Mouse (Mus musculus) monocyte, adult 2 months (primary cell): Measurements from ENCODE around the gene Zzz3.

Experiments
- DNase-seq, 2 experiments: peaks; one replicate each; pipeline ENCODE4 v3.0.0; 2022; ENCODE audit warnings: low spot score in 2 of 2, low read depth in 1 of 2

Gene Zzz3

GRCm38 (mm10) chr3:152465338-152465737 is 70.1 kb downstream of the Zzz3 start:
- DNase-seq, result no peak

DNA sequence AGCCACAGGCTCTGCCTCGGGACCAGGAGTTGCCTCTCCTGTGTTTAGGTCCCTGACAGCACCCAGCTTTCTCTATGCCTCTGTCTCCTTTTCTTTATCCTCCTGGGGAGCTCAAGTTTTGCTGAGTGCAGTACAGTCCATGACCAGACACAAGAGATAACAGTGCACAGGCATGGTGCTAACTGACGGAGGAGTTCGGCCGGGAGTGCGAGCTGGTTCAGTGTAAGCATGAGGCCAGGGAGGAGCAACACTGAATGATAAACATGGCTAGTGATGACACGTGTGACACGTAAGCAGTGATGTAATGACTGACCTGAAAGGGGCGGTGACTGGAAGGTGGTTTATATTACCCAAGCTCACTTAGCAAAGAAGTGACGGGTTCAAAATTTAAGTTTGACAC is 71.6 kb downstream of the Zzz3 start:
- no peak for DNase-seq

- no peak for DNase-seq
Observed at GRCm38 (mm10) chr3:152467312-152467711, 72.0 kb downstream of the Zzz3 start.

DNA sequence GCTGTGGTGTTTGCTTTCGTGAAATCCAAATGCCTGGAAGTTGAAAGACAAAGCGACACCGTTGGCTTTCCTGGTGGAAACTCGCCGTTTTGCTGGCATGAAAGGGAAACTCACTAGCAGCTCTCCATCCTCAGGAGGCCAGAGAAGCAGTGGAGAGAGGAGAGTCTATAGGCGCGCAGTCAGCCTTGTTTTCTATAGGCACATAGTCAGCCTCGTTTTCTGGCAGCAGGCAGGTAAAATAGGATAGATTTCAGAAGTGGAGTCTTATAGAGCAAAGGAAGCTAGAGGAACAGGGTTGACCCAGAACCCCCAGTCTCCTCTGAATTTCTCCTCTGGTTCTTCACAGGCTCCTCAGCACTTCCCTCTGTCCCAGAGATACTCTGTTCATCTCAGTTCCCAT is 72.8 kb downstream of the Zzz3 start:
- no peak for DNase-seq

DNA sequence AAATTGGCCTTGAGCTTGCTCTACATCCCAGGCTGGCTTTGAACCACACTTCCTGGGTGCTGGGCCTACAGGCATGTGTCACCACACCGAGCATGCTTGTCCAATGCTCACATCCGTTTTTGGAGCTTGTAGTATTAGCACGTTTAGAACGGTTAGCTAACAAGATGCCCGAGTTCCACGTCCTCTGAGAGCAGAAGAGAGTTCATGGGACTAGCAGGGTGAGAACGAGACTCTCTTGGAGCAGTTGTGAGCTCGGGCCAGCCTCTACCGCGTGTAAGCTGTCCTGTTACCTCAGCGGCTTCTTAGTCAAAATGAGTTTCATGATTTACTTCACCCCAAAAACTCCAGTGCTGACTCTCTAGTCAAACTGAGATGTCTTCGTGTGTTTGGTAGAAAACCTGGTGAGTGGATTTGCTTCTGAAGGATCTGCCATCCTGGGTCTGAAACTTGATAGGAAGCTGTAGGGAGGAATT is 73.3 kb downstream of the Zzz3 start:
- DNase-seq, result no peak

- no peak for DNase-seq
Observed at GRCm38 (mm10) chr3:152469423-152470200, 74.3 kb downstream of the Zzz3 start.

GRCm38 (mm10) chr3:152470347-152470746 is 75.1 kb downstream of the Zzz3 start:
- no peak for DNase-seq

GRCm38 (mm10) chr3:152472676-152473075 is 77.4 kb downstream of the Zzz3 start:
- no peak for DNase-seq

GRCm38 (mm10) chr3:152474582-152475277 is 79.5 kb downstream of the Zzz3 start:
- no peak for DNase-seq

DNA sequence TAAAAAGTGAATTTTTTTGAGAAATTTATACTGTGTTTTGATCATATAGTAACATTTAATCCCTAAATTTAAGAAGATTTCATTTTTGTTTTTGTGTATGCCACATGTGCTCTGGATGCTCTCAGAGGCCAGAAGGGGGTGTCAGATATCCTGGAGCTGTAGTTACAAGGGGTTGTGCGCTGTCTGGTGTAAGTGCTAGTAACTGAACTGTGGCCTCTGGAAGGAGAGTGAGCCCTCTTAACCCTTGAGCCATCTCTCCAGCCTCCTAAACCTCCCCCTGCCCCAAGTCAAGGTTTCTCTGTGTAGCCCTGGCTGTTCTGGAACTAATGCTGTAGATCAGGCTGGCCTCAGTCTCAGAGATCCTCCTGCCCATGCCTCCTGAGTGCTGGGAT is 80.0 kb downstream of the Zzz3 start:
- DNase-seq, result no peak

- no peak for DNase-seq
Observed at GRCm38 (mm10) chr3:152475894-152476293, 80.6 kb downstream of the Zzz3 start.

- peak; percentile 12 to 40 for DNase-seq
Observed at GRCm38 (mm10) chr3:152477796-152478527, 82.7 kb downstream of the Zzz3 start.

- no peak for DNase-seq
Observed at GRCm38 (mm10) chr3:152478599-152479435, 83.5 kb downstream of the Zzz3 start.

DNA sequence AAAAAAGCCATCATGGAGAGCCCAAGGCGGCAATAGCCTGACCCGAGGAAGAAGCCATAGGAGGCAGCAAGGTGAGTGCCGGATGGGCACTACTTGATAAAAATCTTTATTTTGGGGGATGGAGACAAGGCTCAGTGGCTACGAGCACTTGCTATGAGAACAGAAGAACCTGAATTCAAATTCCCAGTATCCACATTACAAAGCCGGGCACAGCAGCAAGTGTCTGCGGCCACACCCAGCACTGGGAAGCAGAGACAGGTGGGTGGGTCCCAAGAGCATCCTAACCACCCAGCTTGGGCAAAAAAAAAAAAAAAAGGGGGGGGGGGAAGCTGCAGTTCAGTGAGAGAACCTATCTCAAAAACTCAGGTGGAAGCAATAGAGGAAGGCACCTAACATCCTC is 85.1 kb downstream of the Zzz3 start:
- no peak for DNase-seq

DNA sequence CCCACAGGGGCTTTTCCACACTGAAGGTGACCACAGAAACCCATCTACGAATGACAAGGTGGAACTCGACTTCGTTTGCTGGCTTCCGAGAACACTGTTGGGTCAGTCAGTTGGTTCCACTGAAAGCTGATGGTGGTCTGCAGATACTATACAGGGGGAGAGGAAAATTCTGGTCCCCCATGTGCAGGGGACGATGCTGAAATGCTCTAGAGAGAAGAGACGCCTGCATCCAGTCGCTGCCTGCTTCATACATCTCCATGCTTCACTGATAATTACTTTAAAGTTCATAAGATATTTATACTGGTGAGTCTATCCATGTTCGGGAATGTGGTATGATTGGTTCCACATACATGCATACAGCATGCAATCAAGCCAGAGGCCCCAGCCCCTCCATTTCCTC is 86.9 kb downstream of the Zzz3 start:
- no peak for DNase-seq

- no peak for DNase-seq
Observed at GRCm38 (mm10) chr3:152483800-152484199, 88.5 kb downstream of the Zzz3 start.

GRCm38 (mm10) chr3:152484206-152484605 is 88.9 kb downstream of the Zzz3 start:
- DNase-seq, result no peak

DNA sequence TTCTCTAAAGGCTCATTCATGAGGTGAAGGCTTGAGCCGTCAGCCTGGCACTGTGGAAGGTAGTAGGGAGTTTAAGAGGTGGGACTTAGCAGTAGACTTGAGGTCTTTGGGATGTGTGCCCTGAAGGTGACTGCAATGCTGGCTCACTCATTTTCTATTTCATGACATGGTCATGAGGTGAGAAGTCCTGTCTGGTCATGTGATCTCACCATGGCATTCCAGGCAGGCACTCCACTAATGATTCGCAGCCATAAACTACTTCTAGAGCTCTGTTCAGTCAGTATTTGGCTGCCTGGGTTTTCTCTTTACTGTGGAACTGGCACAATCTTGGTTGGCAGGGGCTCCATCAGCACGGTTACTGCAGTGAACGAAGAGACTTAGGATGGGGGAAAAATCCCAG is 93.7 kb downstream of the Zzz3 start:
- no peak for DNase-seq

DNA sequence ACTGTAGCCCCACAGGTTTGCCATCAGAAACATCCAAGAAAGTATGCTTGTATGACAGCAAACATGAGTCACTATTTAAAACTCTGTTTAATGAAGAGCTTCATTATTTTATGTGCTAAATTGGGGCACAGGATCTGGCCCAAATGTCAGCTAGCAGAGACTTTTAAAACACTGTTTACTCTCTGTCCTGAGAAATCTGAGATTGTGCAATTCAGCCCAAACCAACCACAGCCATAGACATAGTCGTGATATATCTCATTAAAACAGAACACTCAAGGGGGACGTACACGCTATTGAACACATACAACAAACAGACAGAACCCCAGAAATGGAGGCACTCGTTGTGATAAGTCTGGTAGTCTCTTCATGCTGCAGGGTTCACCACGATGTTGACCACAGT is 95.2 kb downstream of the Zzz3 start:
- no peak for DNase-seq

DNA sequence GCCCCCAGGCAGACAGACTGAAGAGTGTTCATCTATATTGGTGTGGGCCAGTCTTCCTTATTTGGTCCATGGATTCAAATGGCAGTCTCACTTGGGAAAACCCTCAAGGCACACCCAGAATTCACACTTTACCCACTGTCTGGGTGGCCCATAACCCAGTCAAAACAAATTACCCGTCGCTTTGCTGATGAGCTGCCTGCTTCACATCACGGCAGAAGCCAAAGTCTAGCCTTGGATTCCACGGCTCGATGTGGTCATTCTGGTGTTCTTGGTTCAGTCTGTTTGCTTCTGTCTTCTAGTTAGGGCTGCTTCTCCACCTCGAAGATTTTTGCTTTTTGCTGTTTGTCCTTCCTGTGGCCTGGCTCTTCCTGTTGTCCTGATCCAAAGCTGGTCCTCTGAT is 97.0 kb downstream of the Zzz3 start:
- no peak for DNase-seq

- no peak for DNase-seq
Observed at GRCm38 (mm10) chr3:152493813-152494212, 98.5 kb downstream of the Zzz3 start.
